Mouse (Mus musculus) liver, embryonic 13.5 days (tissue): Measurements from ENCODE around the gene Nebl. TPM values are rescaled to one million over a fixed set of nuclear protein-coding genes. Genes with fewer than 3 reads are reported as not detected.
A peak's percentile ranks its signal among the peaks of the same experiment; 100 is the strongest.

Experiments used
- ATAC-seq: fragments of 200-750 bp; cut with Nextera tagmentation; 2 replicates; pipeline ENCODE4 v1.8.0; 2017; ENCODE audit warnings: low read depth, mild to moderate bottlenecking, moderate number of reproducible peaks, moderate library complexity
- DNase-seq: peaks from one replicate; pipeline ENCODE4 v3.0.0; 2022
- H3K27ac ChIP-seq: fragments of 300-500 bp; sonication (generic); 2 replicates; pipeline ENCODE4 v1.5.1; 2015; ENCODE audit warnings: moderate library complexity, mild to moderate bottlenecking, inconsistent platforms
- H3K27me3 ChIP-seq: fragments of 300-500 bp; sonication (generic); 2 replicates; pipeline ENCODE4 v1.6.1; 2015; ENCODE audit warnings: mild to moderate bottlenecking, inconsistent platforms
- H3K36me3 ChIP-seq: fragments of 300-500 bp; sonication (generic); 2 replicates; pipeline ENCODE4 v1.6.1; 2015; ENCODE audit warnings: mild to moderate bottlenecking, inconsistent platforms
- H3K4me1 ChIP-seq: fragments of 300-500 bp; sonication (generic); replicated peaks from 2 replicates; pipeline ENCODE4 v1.6.1; 2015; ENCODE audit warnings: inconsistent platforms
- H3K4me2 ChIP-seq: fragments of 300-500 bp; sonication (generic); 2 replicates; pipeline ENCODE4 v1.6.1; 2015; ENCODE audit warnings: inconsistent platforms, mild to moderate bottlenecking, moderate library complexity
- H3K4me3 ChIP-seq: fragments of 300-500 bp; sonication (generic); replicated peaks from 2 replicates; pipeline ENCODE4 v1.5.1; 2015; ENCODE audit warnings: mild to moderate bottlenecking, inconsistent platforms
- H3K9ac ChIP-seq: fragments of 300-500 bp; sonication (generic); 2 replicates; pipeline ENCODE4 v1.6.1; 2015; ENCODE audit warnings: mild to moderate bottlenecking, inconsistent platforms
- H3K9me3 ChIP-seq: fragments of 300-500 bp; sonication (generic); replicated peaks from 2 replicates; pipeline ENCODE4 v1.6.1; 2016; ENCODE audit warnings: inconsistent platforms
- WGBS: fragments of 180-500 bp; shearing (Covaris S2); methylation state at CpG from one replicate; pipeline ENCODE4 v1.1.7; 2015; ENCODE audit not compliant: insufficient replicate concordance; 5-methylcytosine and 5-hydroxymethylcytosine counted together
- polyA plus RNA-seq: library from polyadenylated mRNA; unstranded; fragments of >200 nt; fragmentation: Nextera tagmentation; extraction: Ambion mirVana; gene quantifications from 2 replicates; pipeline ENCODE4 v1.2.1, GENCODE M21; 2015

The Nebl gene
- polyA plus RNA-seq, 1 experiment from 2014 or later = 0.33 TPM

DNA sequence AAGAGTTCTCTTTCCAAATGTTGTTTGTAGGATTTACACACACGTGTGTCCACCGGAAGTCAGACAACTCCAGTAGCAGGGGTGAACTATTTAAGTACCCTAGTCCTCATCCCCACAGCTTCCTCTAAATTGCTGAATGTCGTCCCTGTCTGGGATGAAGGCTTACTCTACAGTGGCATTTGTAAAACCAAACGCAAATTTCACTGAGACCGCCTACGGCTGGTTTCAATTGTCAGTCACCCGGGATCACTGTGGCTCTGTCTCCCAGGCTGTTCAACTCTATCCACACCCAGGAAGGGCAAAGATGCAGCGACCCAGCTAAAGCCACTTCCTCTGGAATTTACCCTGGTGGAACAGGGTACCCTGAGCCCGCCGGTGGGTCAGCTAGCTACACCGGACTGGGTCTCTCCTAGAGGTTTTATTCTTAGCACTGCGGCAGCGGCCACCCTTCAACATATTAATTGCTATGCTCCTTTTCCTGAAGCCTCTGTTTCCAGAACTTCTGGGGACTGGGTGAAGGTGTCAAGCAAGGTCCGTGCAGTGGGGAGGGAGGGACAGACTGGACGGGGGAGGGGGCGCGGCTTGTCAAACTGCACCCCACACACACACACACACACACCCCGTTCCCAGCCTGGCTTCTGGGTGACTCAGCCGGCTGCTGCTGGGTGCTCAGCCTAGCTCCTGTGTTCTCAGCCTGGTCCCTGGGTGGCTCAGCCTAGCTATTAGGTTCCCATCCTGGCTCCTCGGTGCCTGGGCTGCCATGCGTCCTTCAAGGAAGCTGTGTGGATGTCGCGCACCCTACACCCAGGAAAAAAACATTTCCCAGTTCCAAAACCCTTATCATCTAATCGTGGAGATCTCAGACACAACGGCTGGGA, 1.3 kb downstream of the Nebl start:
- ATAC-seq = no peak
- peak overlapping the region; percentile 52 for H3K4me3 ChIP-seq
- DNase-seq = no peak
- WGBS = 8% methylated on average over 23 of the region's 25 CpGs
- no peak overlapping the region for H3K9ac ChIP-seq
- H3K4me1 ChIP-seq = peaks cover 5% of the 10 kb centered on the region
- no peaks in the 10 kb centered on the region for H3K36me3 ChIP-seq
- peak overlapping the region; percentile 72 for H3K4me2 ChIP-seq
- no peaks in the 10 kb centered on the region for H3K9me3 ChIP-seq
- H3K27ac ChIP-seq = no peak overlapping the region
- peaks cover 52% of the 10 kb centered on the region for H3K27me3 ChIP-seq

DNA sequence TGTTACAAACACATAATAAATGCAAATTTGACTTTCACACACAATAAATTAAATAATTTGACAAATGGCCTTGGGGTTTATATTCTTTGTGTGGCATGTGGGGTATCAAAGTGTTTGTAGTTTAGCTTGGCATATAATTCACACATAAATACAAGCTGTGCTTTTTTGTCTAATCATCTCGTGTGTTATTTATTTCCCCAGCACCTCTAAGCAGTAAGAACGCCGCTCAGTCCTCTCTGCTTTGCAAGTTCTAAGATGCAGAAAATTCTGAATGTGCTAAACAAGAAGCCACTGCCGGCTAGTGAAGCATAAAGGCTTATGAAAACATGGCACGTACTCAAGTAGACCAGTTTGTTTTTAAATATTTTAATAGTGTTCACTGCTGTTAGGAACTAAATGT, 6.9 kb downstream of the Nebl start:
- Histone ChIP-seq H3K27me3 (peaks cover 15% of the 10 kb centered on the region), H3K27ac (no peak overlapping the region), H3K9me3 (no peaks in the 10 kb centered on the region), H3K4me2 (no peak overlapping the region), H3K4me1 (0 out of 2 replicates have a peak, but pooled peaks cover 3% of the 10 kb centered on the region), H3K4me3 (no peak overlapping the region), H3K36me3 (no peaks in the 10 kb centered on the region), H3K9ac (no peak overlapping the region)
- 72% methylated on average over 5 of the region's 5 CpGs for WGBS
- DNase-seq (no peak), ATAC-seq (no peak)

DNA sequence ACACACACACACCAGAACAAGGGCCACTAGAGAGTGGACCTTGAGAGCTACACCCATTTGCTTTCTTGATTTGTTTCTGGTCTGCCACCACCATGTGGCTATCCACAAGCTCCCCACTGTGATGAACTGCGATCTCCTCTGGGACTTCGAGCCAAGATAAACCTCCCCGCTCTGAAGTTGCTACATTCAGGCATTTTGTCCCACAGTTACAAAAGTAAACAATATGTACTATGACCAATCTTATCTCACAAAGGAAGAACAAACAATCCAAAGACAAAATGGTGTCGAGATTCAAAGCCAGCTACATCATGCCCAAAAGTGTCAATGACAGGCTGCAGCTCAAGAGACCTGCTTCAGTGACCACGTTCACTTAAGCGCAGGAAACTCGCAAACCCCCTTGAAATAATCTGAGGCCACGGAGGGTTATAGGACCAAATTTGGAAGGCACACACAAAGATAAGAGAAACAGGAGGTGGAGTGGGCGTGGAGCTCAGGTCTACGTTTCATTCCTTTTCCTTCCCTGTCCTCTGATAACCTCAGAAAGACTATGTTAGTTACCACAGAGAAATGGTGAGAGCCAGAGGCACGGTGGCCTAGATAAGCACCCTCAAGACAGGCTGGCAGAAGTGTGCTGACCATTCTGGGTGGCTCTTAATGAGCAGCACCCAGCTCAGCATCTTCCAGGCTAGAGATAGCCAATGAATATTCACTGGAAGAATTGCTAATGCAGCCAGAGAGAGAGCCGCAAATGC, 7.8 kb downstream of the Nebl start:
- Histone ChIP-seq H3K9ac (no peak overlapping the region), H3K36me3 (no peaks in the 10 kb centered on the region), H3K4me1 (0 out of 2 replicates have a peak, but pooled peaks cover 3% of the 10 kb centered on the region), H3K27ac (no peak overlapping the region), H3K9me3 (no peaks in the 10 kb centered on the region), H3K27me3 (peaks cover 6% of the 10 kb centered on the region), H3K4me2 (no peak overlapping the region), H3K4me3 (no peak overlapping the region)
- no peak for DNase-seq
- no peak for ATAC-seq
- 27% methylated on average over 12 of the region's 12 CpGs for WGBS

DNA sequence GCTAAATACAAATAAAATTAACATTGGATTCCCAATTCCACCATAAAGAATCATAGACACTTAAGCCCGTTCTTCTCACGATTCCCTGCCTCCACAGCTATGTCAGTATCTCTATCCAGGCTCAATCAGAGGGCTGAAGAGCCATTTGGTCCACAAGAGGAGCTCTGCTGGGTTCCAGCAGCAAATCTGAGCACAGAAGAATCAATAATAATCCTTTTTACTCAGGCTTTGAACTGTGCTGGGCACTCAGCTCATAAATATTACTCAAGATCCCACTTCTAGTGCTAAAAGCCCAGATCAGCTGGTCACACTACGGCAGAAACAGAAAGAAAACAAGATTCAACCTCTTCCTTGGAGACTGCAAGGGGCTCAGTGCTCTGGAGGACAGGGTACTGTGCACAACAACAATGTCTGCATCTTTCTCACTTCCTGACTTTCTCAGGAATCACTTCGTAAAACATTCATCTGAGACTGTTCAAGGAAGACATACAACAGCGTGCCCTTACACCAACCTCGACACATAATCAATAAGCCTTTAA, 10.0 kb downstream of the Nebl start:
- no peak overlapping the region for H3K9ac ChIP-seq
- WGBS = 54% methylated on average over 6 of the region's 6 CpGs

DNA sequence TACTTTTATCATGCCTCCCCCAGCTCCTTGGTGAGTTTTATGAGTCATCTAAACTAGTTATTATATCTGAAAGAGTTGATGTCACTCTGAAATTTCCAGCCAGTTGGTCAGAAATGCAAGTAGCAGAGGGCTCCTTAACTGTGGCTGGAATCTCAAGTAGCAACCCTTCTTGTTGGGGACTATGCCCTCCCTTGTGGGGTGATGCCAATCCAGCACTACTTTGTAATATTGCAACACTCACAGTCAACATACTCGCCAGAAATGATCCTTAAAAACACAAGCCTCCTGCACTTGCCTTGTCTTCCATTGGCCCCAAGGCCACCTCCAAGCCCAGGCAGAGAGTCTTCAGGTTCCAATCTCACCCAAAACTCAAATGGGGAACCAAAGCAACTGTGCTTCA, 13.0 kb downstream of the Nebl start:
- Histone ChIP-seq H3K36me3 (no peaks in the 10 kb centered on the region), H3K4me2 (no peak overlapping the region), H3K27me3 (no peaks in the 10 kb centered on the region), H3K9ac (no peak overlapping the region), H3K4me3 (no peak overlapping the region), H3K9me3 (no peaks in the 10 kb centered on the region), H3K4me1 (0 out of 2 replicates have a peak, but pooled peaks cover under 1% of the 10 kb centered on the region), H3K27ac (no peak overlapping the region)
- DNase-seq (no peak), ATAC-seq (no peak)
- WGBS = 25% methylated on average over 1 of the region's 1 CpGs

More for the DNA sequence above, 10.0 kb downstream of the Nebl start:
- H3K9me3 ChIP-seq = no peaks in the 10 kb centered on the region
- no peaks in the 10 kb centered on the region for H3K36me3 ChIP-seq
- no peak overlapping the region for H3K4me3 ChIP-seq
- H3K4me2 ChIP-seq = no peak overlapping the region
- DNase-seq (no peak), ATAC-seq (no peak)
- no peaks in the 10 kb centered on the region for H3K27me3 ChIP-seq
- 0 out of 2 replicates have a peak, but pooled peaks cover 3% of the 10 kb centered on the region for H3K4me1 ChIP-seq
- H3K27ac ChIP-seq = no peak overlapping the region

DNA sequence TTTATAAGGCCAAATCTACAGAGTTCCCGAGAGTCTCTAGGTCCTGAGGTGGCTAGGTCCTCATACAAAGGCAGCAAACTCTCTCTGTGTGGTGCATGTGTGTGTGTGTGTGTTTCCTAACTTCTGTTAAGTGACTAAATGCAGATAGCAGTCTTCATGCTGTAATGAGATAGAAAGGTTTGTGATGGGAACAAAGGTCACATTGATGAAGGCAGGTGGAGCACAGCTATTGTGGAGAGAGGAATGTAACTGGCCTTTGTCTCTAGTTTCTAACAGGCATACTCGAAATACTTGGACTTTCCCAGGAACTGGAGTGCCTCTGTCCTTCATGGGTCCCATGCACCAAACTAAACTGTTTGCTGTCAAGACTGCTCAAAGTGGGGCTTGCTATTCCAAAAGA, 14.1 kb downstream of the Nebl start:
- H3K9me3 ChIP-seq = no peaks in the 10 kb centered on the region
- no peak overlapping the region for H3K27ac ChIP-seq
- ATAC-seq = no peak
- DNase-seq = no peak
- H3K4me3 ChIP-seq = no peak overlapping the region
- H3K4me1 ChIP-seq = no peaks in the 10 kb centered on the region
- no peaks in the 10 kb centered on the region for H3K27me3 ChIP-seq
- H3K9ac ChIP-seq = no peak overlapping the region
- no peaks in the 10 kb centered on the region for H3K36me3 ChIP-seq
- no peak overlapping the region for H3K4me2 ChIP-seq
- 43% methylated on average over 2 of the region's 2 CpGs for WGBS

DNA sequence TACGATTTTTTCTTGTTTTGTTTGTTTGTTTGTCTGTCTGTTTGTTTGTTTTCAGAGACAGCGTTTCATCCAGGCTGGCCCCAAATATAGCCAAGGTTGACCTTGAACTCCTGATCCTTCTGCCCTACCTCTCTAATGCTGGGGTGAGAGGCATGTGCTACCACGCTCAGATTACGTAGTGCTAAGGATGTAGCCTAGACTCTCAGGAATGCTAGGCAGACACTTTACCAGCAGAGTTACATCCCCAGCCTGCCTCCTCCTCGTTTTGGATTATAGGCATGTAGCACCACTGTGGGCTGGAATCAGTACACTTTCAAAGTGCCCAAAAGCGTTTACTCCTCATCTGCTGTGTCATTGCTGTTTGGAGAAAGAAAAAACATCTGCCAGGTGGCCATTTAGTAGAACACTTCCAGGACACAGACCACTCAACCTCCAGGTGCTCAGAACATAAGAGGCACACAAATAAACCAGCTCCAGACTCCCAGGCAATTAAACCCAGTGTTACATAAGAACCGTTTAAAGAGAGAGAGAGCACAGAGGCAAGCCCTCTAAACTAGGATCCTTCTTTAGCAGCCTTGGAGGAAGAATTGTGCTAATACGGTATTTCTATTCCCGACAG, 16.0 kb downstream of the Nebl start:
- no peak overlapping the region for H3K4me2 ChIP-seq
- DNase-seq (no peak), ATAC-seq (no peak)
- H3K27ac ChIP-seq = no peak overlapping the region
- H3K27me3 ChIP-seq = no peaks in the 10 kb centered on the region
- H3K9ac ChIP-seq = no peak overlapping the region
- no peaks in the 10 kb centered on the region for H3K4me1 ChIP-seq
- H3K9me3 ChIP-seq = no peaks in the 10 kb centered on the region
- WGBS = 65% methylated on average over 9 of the region's 9 CpGs
- H3K36me3 ChIP-seq = no peaks in the 10 kb centered on the region
- no peak overlapping the region for H3K4me3 ChIP-seq

DNA sequence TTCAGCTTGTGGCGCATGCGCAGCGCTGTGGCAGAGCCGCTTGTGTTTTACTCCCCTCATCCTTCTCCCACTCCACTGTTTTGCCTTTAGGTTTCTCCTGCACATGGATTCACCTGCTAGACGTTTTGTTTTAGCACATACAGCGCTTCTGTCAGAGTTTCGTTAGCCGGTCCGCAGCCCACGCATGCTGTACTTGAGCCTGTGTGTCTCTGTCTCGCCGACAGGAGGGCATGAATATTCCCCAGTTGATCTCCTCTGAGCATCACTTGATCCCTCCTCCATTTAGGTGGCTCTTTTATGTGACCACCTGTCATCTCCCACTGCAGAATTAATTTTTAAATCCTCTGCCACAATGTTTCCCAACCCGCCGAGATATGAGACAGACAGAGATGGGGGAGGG, 16.6 kb downstream of the Nebl start:
- Histone ChIP-seq H3K27me3 (no peaks in the 10 kb centered on the region), H3K4me2 (no peak overlapping the region), H3K9ac (no peak overlapping the region), H3K9me3 (no peaks in the 10 kb centered on the region), H3K36me3 (no peaks in the 10 kb centered on the region), H3K27ac (no peak overlapping the region), H3K4me3 (no peak overlapping the region), H3K4me1 (no peaks in the 10 kb centered on the region)
- WGBS = 77% methylated on average over 14 of the region's 14 CpGs
- DNase-seq = no peak
- ATAC-seq = no peak

DNA sequence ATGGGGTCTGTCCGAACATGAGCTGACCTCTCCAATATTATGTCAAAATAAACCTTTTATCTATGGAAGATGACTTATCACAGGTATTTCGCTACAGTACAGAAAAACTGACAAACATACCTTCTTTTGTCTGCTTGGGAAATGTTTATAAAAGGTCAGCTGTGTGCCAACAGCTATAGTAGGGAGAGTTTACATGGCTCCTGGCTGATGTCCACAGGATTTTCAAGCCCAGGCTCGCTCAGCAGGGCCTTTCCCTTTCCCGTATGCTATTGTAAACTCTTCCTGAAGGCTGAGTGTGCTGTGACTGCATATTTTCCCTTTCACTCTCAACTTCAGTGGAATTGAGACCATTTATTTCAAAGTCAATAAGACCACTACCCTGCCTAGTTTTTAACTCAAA, 17.1 kb downstream of the Nebl start:
- H3K9me3 ChIP-seq = no peaks in the 10 kb centered on the region
- no peaks in the 10 kb centered on the region for H3K27me3 ChIP-seq
- DNase-seq (no peak), ATAC-seq (no peak)
- H3K4me2 ChIP-seq = no peak overlapping the region
- 54% methylated on average over 4 of the region's 4 CpGs for WGBS
- no peak overlapping the region for H3K4me3 ChIP-seq
- H3K4me1 ChIP-seq = no peaks in the 10 kb centered on the region
- no peaks in the 10 kb centered on the region for H3K36me3 ChIP-seq
- H3K9ac ChIP-seq = no peak overlapping the region
- no peak overlapping the region for H3K27ac ChIP-seq

DNA sequence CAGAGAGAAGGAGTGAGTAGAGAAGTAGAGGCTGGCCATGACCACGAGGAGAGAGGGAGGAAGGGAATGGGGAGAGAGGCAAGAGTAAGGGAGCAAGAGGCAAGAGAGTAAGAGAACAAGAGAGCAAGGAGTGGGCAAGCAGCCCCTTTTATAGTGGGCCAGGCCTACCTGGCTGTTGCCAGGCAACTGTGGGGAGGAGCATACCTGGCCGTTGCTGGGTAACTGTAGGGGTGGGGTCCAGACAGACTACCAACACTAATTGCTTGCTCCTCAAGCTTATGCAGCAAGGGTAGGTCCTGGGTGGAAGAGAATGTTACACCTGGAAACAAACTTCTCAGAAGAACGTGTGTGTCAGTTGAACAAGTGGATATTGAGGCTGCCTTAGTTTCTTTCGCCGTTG, 20.0 kb downstream of the Nebl start:
- no peak for ATAC-seq
- H3K36me3 ChIP-seq = no peaks in the 10 kb centered on the region
- H3K27me3 ChIP-seq = no peaks in the 10 kb centered on the region
- H3K9me3 ChIP-seq = no peaks in the 10 kb centered on the region
- no peak overlapping the region for H3K27ac ChIP-seq
- no peak overlapping the region for H3K9ac ChIP-seq
- no peak overlapping the region for H3K4me3 ChIP-seq
- no peaks in the 10 kb centered on the region for H3K4me1 ChIP-seq
- no peak overlapping the region for H3K4me2 ChIP-seq
- no peak for DNase-seq
- 74% methylated on average over 5 of the region's 5 CpGs for WGBS

DNA sequence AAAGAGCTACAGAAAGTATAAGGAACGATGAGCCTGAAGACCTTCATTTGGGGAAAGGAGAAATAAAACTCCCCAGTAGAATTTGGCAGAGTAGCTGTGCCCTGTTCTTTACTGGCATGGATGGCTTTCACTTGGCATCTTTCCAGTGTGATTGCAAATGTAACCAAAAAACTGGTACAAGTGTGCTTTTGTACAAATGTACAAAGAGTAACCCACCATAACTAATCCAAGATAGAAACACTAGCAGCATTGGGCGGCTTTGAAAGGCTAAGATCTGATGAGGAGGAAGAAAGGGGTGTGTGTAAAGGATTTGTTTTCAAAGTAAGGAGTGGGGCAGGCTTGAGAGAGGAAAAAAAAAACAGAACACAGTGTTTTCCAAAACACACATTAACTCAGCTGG, 21.2 kb downstream of the Nebl start:
- DNase-seq (no peak), ATAC-seq (no peak)
- H3K27me3 ChIP-seq = no peaks in the 10 kb centered on the region
- H3K27ac ChIP-seq = no peak overlapping the region
- no peaks in the 10 kb centered on the region for H3K4me1 ChIP-seq
- WGBS = 66% methylated on average over 2 of the region's 2 CpGs
- H3K4me2 ChIP-seq = no peak overlapping the region
- H3K9ac ChIP-seq = no peak overlapping the region
- H3K4me3 ChIP-seq = no peak overlapping the region
- H3K9me3 ChIP-seq = no peaks in the 10 kb centered on the region
- no peaks in the 10 kb centered on the region for H3K36me3 ChIP-seq
